Mouse (Mus musculus) lung, adult 2 months (tissue): ENCODE data around the gene Clic1. TPM values are rescaled to one million over a fixed set of nuclear protein-coding genes. Genes with fewer than 3 reads are reported as not detected.

Experiments
- DNase-seq: peaks from one replicate; pipeline ENCODE4 v3.0.0; 2022
- H3K4me1 ChIP-seq: fragments of 200-500 bp; 2 replicates; pipeline ENCODE4 v1.6.1; 2011; ENCODE audit warnings: low read length; ENCODE audit not compliant: control insufficient read depth, insufficient read depth
- H3K4me3 ChIP-seq: fragments of 200-500 bp; replicated peaks from 2 replicates; pipeline ENCODE3; 2011; ENCODE audit warnings: low read depth, mild to moderate bottlenecking, control low read depth, low read length; ENCODE audit errors: extremely low read depth
- CTCF ChIP-seq: fragments of 200-500 bp; IDR thresholded peaks from 2 replicates; pipeline ENCODE4 v1.5.1; 2011; ENCODE audit warnings: mild to moderate bottlenecking, low read length, control low read depth; ENCODE audit not compliant: insufficient read depth
- POLR2A ChIP-seq: fragments of 200-500 bp; IDR thresholded peaks from 2 replicates; pipeline ENCODE4 v1.6.1; 2011; ENCODE audit warnings: low read depth, mild to moderate bottlenecking, control low read depth, low read length, borderline replicate concordance; ENCODE audit errors: extremely low read depth
- whole genome bisulfite sequencing: fragments of 180-500 bp; shearing (Covaris S2); methylation state at CpG from one replicate; pipeline ENCODE4 v1.1.7; 2018; 5-methylcytosine and 5-hydroxymethylcytosine counted together
- polyA plus RNA-seq: library from polyadenylated mRNA; depleted of rRNA; stranded (reverse); fragments of >200 nt; gene quantifications from 2 replicates; pipeline ENCODE4 v1.2.3, GENCODE M21; 2012

Gene Clic1
- polyA plus RNA-seq, 1 experiment, result 153 TPM

DNA sequence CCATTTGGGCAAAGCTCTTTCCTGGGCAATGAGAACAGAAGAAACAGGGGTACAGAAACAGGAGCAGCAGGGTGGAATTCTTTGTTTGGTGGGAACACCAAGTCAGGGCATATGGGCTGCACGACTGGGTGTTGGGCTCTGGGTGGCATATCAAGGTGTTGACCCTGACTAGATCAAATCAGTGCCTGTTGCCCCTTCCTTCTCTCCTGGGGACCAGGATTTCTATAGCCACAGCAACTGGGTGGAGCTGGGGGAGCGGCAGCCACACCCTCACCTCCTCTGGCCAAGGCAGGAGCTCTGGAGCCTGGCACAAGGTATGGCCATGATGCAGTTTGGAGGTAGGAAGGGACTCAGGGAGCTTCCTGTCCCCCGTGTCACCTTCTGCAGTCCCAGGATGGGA lies 31.6 kb upstream of the Clic1 start:
- no peak for DNase-seq
- Histone ChIP-seq H3K4me1 (peaks cover 11% of the 10 kb centered on the region), H3K4me3 (no peak overlapping the region)
- no peak for TF ChIP-seq POLR2A
- no peak for TF ChIP-seq CTCF
- 72% methylated on average over 3 of the region's 3 CpGs for WGBS

DNA sequence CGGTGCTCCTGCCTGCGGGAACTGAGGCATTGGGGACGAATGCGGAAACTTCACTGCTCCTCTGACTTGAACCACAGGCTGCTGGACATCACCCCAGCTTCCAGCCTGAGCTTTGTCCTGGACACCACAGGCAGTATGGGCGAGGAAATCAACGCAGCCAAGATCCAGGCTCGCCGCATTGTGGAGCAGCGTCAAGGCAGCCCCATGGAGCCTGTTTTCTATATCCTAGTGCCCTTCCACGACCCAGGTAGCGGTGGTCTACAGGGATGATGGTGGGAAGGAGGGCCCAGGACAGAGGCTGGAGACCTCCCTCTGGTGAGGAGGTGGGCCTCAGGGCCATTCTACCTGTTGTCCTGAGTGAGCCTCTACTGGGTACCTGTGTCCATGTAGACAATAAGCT lies 29.9 kb upstream of the Clic1 start:
- no peak for DNase-seq
- TF ChIP-seq POLR2A (no peak), CTCF (no peak)
- H3K4me1 ChIP-seq, result peaks cover 14% of the 10 kb centered on the region
- H3K4me3 ChIP-seq, result no peak overlapping the region
- 89% methylated on average over 11 of the region's 11 CpGs for WGBS

DNA sequence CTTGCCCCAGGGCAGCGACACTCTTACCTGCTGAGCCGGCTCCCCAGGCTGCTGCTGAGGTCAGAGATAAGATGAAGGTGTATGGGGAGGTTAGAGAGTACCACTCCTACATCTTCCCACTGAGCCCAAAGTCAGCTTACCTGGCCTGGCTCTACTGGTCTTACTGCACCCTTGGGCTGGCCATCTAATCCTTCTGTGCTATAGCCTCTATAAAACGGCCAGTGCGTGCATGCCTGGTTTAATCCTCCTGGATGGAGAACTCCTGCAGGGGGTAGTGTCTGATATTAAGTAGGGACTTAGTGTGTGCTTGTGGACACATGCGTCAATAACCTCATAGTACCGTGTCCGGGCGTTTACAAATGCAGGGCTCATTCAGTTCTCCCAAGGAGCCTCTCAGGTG lies 29.2 kb upstream of the Clic1 start:
- WGBS, result 89% methylated on average over 8 of the region's 8 CpGs
- DNase-seq, result no peak
- no peak for TF ChIP-seq CTCF
- TF ChIP-seq POLR2A, result no peak
- Histone ChIP-seq H3K4me3 (no peak overlapping the region), H3K4me1 (peaks cover 14% of the 10 kb centered on the region)

DNA sequence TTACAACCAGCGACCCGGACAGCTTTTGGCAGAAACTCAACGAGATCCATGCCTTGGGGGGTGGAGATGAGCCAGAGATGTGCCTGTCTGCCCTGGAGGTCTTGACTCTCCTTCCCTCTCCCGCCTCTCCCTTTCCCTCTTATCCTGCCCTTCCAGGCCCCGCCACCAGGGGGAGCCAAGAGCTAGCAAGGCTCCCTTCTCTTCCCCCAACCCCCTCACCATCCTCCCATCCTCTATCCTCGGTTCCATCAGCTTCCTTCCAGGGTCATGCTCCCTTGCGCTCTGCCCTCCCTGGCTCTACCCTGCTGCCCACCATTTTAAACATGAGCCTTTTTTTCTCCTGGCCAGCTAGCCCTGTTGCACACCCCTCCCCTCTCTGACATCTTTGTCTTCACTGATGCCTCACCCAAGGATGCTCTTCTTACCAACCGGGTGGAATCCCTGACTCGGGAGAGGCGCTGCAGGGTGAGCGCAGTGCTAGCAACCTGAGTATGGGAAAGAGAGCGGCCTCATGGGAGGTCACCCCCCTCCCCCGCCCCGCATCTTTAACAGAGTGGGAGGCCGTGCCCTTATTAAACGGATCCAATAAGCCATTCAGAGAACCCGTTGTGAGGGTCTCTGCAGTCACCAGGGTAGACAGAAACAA lies 28.5 kb upstream of the Clic1 start:
- Histone ChIP-seq H3K4me3 (peak overlapping the region; percentile 20), H3K4me1 (peaks cover 15% of the 10 kb centered on the region)
- TF ChIP-seq CTCF, result peak; percentile 95
- TF ChIP-seq POLR2A, result no peak
- 10% methylated on average over 17 of the region's 17 CpGs for WGBS
- DNase-seq, result peak; percentile 91

DNA sequence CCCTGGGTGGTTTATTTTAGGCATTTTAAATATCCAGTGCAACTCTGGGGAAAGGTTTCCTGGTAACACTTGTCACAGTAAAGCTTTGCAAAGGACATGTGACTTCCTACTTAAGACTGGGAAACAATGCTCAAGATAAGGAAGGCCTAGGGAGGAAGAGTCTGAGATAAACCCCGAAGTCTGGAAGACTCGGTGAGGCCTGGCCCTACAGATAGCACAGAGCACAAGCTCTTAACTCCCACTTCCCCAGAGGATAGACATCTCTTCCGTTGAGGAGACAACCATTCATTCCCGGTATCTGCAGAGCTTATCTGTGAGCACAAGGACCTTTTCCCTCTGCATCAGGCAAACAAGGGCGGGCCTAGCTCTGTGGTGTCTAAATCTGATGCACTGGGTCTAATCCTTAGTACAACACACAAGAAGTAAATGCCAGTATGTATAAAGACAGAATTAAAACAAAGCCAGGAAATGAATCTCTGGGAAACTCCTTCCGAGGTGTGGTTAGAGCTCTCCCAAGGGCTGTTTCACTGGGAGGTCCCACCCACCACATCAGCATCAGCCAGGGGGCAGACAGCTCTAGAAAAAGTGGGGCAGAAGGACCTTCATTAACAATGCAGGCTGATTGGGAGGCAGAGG lies 27.8 kb upstream of the Clic1 start:
- no peak for TF ChIP-seq POLR2A
- peak; percentile 11; the same call in 1 of the 2 replicates for TF ChIP-seq CTCF
- 33% methylated on average over 6 of the region's 6 CpGs for WGBS
- DNase-seq, result no peak
- Histone ChIP-seq H3K4me3 (no peak overlapping the region), H3K4me1 (peaks cover 17% of the 10 kb centered on the region)

DNA sequence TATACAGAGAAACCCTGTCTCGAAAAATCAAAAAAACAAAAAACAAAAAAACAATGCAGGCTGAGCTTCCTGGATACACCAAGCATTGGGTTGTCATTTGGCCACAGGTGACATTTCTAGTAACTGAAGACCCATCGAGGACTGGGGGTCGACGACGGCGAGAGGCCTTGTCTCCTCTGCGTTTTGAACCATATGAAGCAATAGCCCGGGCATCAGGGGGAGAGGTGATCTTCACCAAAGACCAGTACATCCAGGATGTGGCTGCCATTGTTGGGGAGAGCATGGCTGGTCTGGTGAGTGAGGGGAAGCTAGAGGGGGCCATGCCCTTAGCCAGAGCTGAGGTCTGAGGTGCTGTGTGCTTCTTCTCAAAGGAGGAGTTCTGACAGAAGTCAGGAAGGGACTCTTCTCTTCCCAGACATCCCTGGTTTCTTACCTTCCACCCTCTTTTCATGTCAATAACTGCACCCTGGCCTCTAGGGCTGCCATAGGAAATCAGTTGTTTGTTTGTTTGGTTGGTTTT lies 27.2 kb upstream of the Clic1 start:
- TF ChIP-seq POLR2A (no peak), CTCF (no peak)
- H3K4me1 ChIP-seq, result peaks cover 17% of the 10 kb centered on the region
- DNase-seq, result no peak
- 88% methylated on average over 8 of the region's 8 CpGs for WGBS
- no peak overlapping the region for H3K4me3 ChIP-seq

DNA sequence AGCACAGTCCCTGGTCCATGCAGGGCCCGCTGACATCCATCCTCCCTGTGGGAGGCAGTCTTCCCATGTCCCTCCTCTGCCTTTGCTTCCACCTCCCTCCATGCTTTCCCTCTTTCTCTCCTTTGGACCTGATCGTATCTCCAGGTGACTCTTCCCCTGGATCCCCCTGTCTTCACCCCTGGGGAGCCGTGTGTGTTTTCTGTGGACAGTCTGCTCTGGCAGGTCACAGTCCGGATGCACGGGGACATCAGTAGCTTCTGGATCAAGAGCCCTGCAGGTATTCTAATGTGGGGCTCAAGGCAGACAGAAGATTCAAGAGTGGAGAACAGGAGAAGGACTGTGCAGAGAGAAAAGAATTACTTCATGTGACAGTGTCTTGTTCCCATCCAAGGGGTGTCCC lies 26.5 kb upstream of the Clic1 start:
- TF ChIP-seq POLR2A, result no peak
- TF ChIP-seq CTCF, result no peak

DNA sequence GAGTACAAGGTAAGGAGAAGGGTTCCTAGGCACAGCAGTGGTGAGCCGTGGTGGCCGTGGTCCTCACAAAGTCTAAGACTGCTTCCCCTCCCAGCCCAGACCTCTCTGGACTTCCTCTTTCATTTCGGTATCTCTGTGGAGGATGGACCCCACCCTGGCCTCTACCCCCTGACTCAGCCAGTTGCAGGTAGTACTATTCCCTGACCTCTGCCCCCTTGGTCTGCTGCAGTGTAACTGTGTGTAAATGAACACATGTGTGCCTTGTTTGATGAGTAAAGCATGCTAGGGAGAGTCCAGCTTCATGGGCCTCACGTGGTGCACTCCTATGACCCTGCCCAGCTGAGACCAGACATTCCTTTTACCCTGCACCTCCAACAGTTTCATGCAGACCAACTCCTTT lies 26.0 kb upstream of the Clic1 start:
- TF ChIP-seq POLR2A (no peak), CTCF (no peak)
- H3K4me1 ChIP-seq, result peaks cover 17% of the 10 kb centered on the region
- 51% methylated on average over 4 of the region's 4 CpGs for WGBS
- no peak overlapping the region for H3K4me3 ChIP-seq
- no peak for DNase-seq

More for the DNA sequence above, 26.5 kb upstream of the Clic1 start:
- Histone ChIP-seq H3K4me3 (no peak overlapping the region), H3K4me1 (peaks cover 17% of the 10 kb centered on the region)
- WGBS, result 86% methylated on average over 5 of the region's 5 CpGs
- DNase-seq, result no peak

DNA sequence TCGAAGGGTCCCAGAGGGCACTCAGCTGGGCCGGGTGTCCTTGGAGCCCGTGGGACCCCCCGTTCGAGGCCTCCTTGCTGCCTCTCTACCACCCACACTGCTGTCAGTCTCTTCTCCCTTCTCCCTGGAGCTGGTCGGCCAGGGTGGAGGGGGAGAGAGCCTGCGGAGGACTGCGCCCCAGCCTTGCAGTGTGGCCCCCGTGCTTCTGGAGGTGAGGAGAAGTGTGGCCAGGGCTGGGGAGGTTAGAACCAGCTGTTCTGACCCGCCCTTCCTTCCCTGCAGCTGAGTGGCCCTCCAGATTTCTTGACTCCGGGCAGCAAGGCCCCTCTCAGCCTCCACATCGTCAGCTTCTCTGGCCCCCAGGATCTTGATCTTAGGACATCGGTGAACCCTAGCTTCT lies 25.5 kb upstream of the Clic1 start:
- 57% methylated on average over 13 of the region's 13 CpGs for WGBS
- no peak for DNase-seq
- TF ChIP-seq POLR2A, result no peak
- TF ChIP-seq CTCF, result no peak
- peaks cover 17% of the 10 kb centered on the region for H3K4me1 ChIP-seq
- H3K4me3 ChIP-seq, result no peak overlapping the region
